Mouse (Mus musculus) cerebellum, adult 2 months (tissue): ENCODE data around the gene Rnf182.

Experiments
- CTCF ChIP-seq: fragments of 200-500 bp; IDR thresholded peaks from 2 replicates; pipeline ENCODE4 v1.5.1; 2011; ENCODE audit warnings: low read depth, mild to moderate bottlenecking, control low read depth, low read length, moderate library complexity, borderline replicate concordance; ENCODE audit not compliant: insufficient read depth
- POLR2A ChIP-seq: fragments of 200-500 bp; IDR thresholded peaks from 2 replicates; pipeline ENCODE4 v1.6.1; 2011; ENCODE audit warnings: low read length, control low read depth, borderline replicate concordance; ENCODE audit not compliant: insufficient read depth

- TF ChIP-seq CTCF (no peak), POLR2A (no peak)
These were observed 22.8 kb upstream of the Rnf182 start for GRCm38 (mm10) chr13:43592681-43593068.
